25 mouse cellular contexts compared by ENCODE assay signal in the genomic region with DNA sequence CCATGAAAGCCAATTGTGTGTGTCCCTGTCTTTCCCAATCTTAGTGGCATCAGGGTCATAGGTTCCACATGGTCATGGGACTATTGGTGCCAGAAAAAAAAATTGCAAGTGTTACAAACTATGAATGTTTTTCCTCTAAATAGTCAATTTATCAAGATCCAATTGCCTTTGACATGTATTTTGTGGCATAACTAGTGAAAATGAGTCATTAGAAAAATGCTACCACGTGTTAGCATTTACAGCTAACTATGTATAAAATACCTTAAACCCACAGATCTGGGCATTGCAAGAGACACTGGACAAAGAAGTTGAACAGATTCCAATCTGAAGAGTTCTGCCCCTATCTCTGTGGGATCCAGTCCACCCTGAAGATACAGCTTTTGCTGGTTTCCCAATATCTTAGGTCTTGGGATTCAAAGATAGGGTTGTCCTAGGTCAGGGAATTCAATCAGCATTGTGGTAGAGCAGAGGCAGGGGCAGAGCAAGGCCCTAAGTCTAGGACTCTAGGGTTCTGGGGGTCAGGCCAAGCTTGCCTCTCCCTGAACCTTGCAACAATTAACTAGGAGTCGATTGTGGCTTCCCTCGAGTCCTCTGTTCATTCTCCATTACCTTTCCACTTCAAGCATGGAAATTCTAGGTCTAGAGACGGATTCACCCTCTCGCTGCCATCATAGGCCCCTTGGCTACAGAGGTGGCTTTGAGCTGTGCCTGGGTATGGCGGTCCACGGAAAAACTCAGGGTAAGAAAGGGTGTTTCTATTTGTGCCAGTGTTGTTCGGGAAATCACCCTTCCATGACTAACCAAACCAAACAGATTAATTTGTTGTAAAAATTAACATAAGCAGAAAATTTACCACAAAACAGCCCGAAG.
DNase-seq lines count a peak whose midpoint lies in the region; ATAC-seq and TF ChIP-seq lines count a peak whose summit lies in the region.
"Had no signal": no experiment of that assay in that cellular context is flagged by ENCODE, and none has a peak within 500 bp of the region (broad histone marks: within the 10 kb centered on the region; RNA-seq: fewer than 3 reads in every experiment).

No protein-coding gene starts in this region.

- POLR2A ChIA-PET in Patski (lab: Charles Lee), result interaction anchor here (0.6 to 3.4 kb wide), 8 partner anchors 8 to 627 kb away, joined by 3 to 24 read pairs (median 6); a partner anchor contains a TSS

- CTCF ChIA-PET in Patski (lab: Charles Lee), result interaction anchor here (1.0 to 1.6 kb wide), 7 partner anchors 9 to 29 kb away, joined by 3 to 8 read pairs (median 4); no protein-coding TSS in a partner anchor

- DNase-seq in kidney, adult 11 months, result no peak
- peak; percentile 70 for DNase-seq in midbrain, embryonic 11.5 days (ENCODE audit: low spot score, missing footprints)
- no peak for DNase-seq in midbrain, postnatal 0 days (ENCODE audit: low spot score)
- DNase-seq in Patski (ENCODE audit: low read depth, low spot score), result no peak
- DNase-seq in yolk sac, embryonic 10.5 days (ENCODE audit: low spot score), result no peak
- DNase-seq: adrenal gland, adult 8-10 months; cerebellum, adult 18-20 months; liver; lung, postnatal 14 days; right cerebral cortex, postnatal 25 days; thymus, adult 18-20 months; thymus, postnatal 36 days had no signal

- TF ChIP-seq CTCF in midbrain, postnatal 0 days (IDR thresholded peaks at IDR 0.05), result no peak
- TF ChIP-seq CTCF in Patski (IDR thresholded peaks at IDR 0.05), result no peak

- ATAC-seq in kidney, embryonic 14.5 days (ENCODE audit: low FRiP score, low TSS enrichment), result peak; percentile 38; the same call in 1 of the 2 replicates
- no peak for ATAC-seq in midbrain, embryonic 11.5 days (ENCODE audit: low FRiP score)
- ATAC-seq in midbrain, postnatal 0 days (ENCODE audit: low FRiP score), result no peak
- peak; percentile 51 for ATAC-seq in Patski
- ATAC-seq in forebrain, embryonic 13.5 days, result no peak
- ATAC-seq: intestine, postnatal 0 days; midbrain, embryonic 13.5 days had no signal

- no peak overlapping the region for H3K9ac ChIP-seq in kidney, embryonic 14.5 days (ENCODE audit: low read depth, low read length)
- no peak overlapping the region for H3K9ac ChIP-seq in midbrain, embryonic 11.5 days (ENCODE audit: low read length)
- no peak overlapping the region for H3K9ac ChIP-seq in midbrain, postnatal 0 days (replicated peaks; ENCODE audit: low read length, poor library complexity, severe bottlenecking)
- H3K9ac ChIP-seq in forebrain, embryonic 13.5 days, result no peak overlapping the region
- H3K9ac ChIP-seq: embryonic facial prominence, embryonic 12.5 days; forebrain, embryonic 12.5 days; hindbrain, embryonic 12.5 days; liver, embryonic 15.5 days; midbrain, embryonic 13.5 days; neural tube, embryonic 12.5 days had no signal

- no peak overlapping the region for H3K4me2 ChIP-seq in kidney, embryonic 14.5 days (replicated peaks; ENCODE audit: low read depth, low read length)
- H3K4me2 ChIP-seq in midbrain, embryonic 11.5 days, result no peak overlapping the region
- no peak overlapping the region for H3K4me2 ChIP-seq in midbrain, postnatal 0 days (ENCODE audit: low read depth, low read length, poor library complexity, severe bottlenecking)
- no peak overlapping the region for H3K4me2 ChIP-seq in forebrain, embryonic 13.5 days
- H3K4me2 ChIP-seq: embryonic facial prominence, embryonic 12.5 days; forebrain, embryonic 12.5 days; heart, embryonic 11.5 days; hindbrain, embryonic 12.5 days; liver, embryonic 15.5 days; midbrain, embryonic 13.5 days; neural tube, embryonic 12.5 days had no signal

- no peak overlapping the region for H3K4me3 ChIP-seq in kidney, embryonic 14.5 days (ENCODE audit: low read length)
- H3K4me3 ChIP-seq in midbrain, embryonic 11.5 days (ENCODE audit: low read depth, low read length), result no peak overlapping the region
- H3K4me3 ChIP-seq in midbrain, postnatal 0 days (ENCODE audit: low read depth, low read length), result no peak overlapping the region
- H3K4me3 ChIP-seq in forebrain, embryonic 13.5 days, result no peak overlapping the region
- H3K4me3 ChIP-seq: embryonic facial prominence, embryonic 12.5 days; erythroblast, embryonic 14.5 days; forebrain, embryonic 12.5 days; hindbrain, embryonic 12.5 days; layer of hippocampus, adult 2 months; limb, embryonic 10.5 days; liver, embryonic 15.5 days; midbrain, embryonic 13.5 days; neural tube, embryonic 12.5 days had no signal

- peaks cover 28% of the 10 kb centered on the region for H3K4me1 ChIP-seq in kidney, embryonic 14.5 days (ENCODE audit: control insufficient read depth, insufficient read depth, low read length)
- H3K4me1 ChIP-seq in midbrain, embryonic 11.5 days (ENCODE audit: control insufficient read depth, insufficient read depth, low read length), result no peaks in the 10 kb centered on the region
- H3K4me1 ChIP-seq in midbrain, postnatal 0 days (ENCODE audit: insufficient read depth, low read length), result no peaks in the 10 kb centered on the region
- H3K4me1 ChIP-seq in forebrain, embryonic 13.5 days, result no peaks in the 10 kb centered on the region
- H3K4me1 ChIP-seq: forebrain, embryonic 12.5 days; hindbrain, embryonic 12.5 days; liver, embryonic 15.5 days; midbrain, embryonic 13.5 days; neural tube, embryonic 12.5 days had no signal

- peak overlapping the region; percentile 70 for H3K27ac ChIP-seq in kidney, embryonic 14.5 days (ENCODE audit: low read depth, low read length)
- no peak overlapping the region for H3K27ac ChIP-seq in midbrain, embryonic 11.5 days (ENCODE audit: low read depth, low read length)
- H3K27ac ChIP-seq in midbrain, postnatal 0 days (ENCODE audit: low read depth, low read length), result no peak overlapping the region
- no peak overlapping the region for H3K27ac ChIP-seq in forebrain, embryonic 13.5 days
- H3K27ac ChIP-seq: embryonic facial prominence, embryonic 12.5 days; forebrain, embryonic 12.5 days; hindbrain, embryonic 12.5 days; layer of hippocampus, adult 2 months; limb, embryonic 10.5 days; liver, embryonic 15.5 days; midbrain, embryonic 13.5 days; neural tube, embryonic 12.5 days had no signal

- H3K9me3 ChIP-seq in kidney, embryonic 14.5 days (ENCODE audit: control insufficient read depth, low read length), result no peaks in the 10 kb centered on the region
- no peaks in the 10 kb centered on the region for H3K9me3 ChIP-seq in midbrain, embryonic 11.5 days (ENCODE audit: control insufficient read depth, low read length)
- H3K9me3 ChIP-seq in midbrain, postnatal 0 days (ENCODE audit: low read length), result no peaks in the 10 kb centered on the region
- no peaks in the 10 kb centered on the region for H3K9me3 ChIP-seq in forebrain, embryonic 13.5 days (replicated peaks)
- H3K9me3 ChIP-seq: embryonic facial prominence, embryonic 12.5 days; forebrain, embryonic 12.5 days; hindbrain, embryonic 12.5 days; limb, embryonic 10.5 days; liver, embryonic 15.5 days; midbrain, embryonic 13.5 days; neural tube, embryonic 12.5 days had no signal

- in situ Hi-C loops in Patski (cut with MboI; ENCODE audit: low pct_unique_long_range_greater_than_20kb), result no loop called here

- 54% methylated on average over 9 of the region's 9 CpGs for whole genome bisulfite sequencing in kidney, embryonic 14.5 days
- 80% methylated on average over 9 of the region's 9 CpGs for whole genome bisulfite sequencing in midbrain, embryonic 11.5 days
- WGBS in midbrain, postnatal 0 days, result 75% methylated on average over 9 of the region's 9 CpGs
- 88% methylated on average over 9 of the region's 9 CpGs for WGBS in forebrain, embryonic 13.5 days

- H3K36me3 ChIP-seq in kidney, embryonic 14.5 days (ENCODE audit: control insufficient read depth, insufficient read depth, low read length), result no peaks in the 10 kb centered on the region
- H3K36me3 ChIP-seq in midbrain, embryonic 11.5 days (ENCODE audit: control insufficient read depth, insufficient read depth, low read length), result no peaks in the 10 kb centered on the region
- no peaks in the 10 kb centered on the region for H3K36me3 ChIP-seq in midbrain, postnatal 0 days (ENCODE audit: insufficient read depth, low read length)
- H3K36me3 ChIP-seq in forebrain, embryonic 13.5 days (ENCODE audit: poor library complexity, severe bottlenecking), result no peaks in the 10 kb centered on the region
- H3K36me3 ChIP-seq: embryonic facial prominence, embryonic 12.5 days; forebrain, embryonic 12.5 days; hindbrain, embryonic 12.5 days; limb, embryonic 10.5 days; liver, embryonic 15.5 days; midbrain, embryonic 13.5 days; neural tube, embryonic 12.5 days had no signal

- no peaks in the 10 kb centered on the region for H3K27me3 ChIP-seq in kidney, embryonic 14.5 days (ENCODE audit: control insufficient read depth, insufficient read depth, low read length)
- no peaks in the 10 kb centered on the region for H3K27me3 ChIP-seq in midbrain, embryonic 11.5 days (ENCODE audit: control insufficient read depth, insufficient read depth, low read length)
- H3K27me3 ChIP-seq in midbrain, postnatal 0 days (ENCODE audit: insufficient read depth, low read length), result no peaks in the 10 kb centered on the region
- H3K27me3 ChIP-seq in Patski, result no peaks in the 10 kb centered on the region
- H3K27me3 ChIP-seq in forebrain, embryonic 13.5 days, result no peaks in the 10 kb centered on the region
- H3K27me3 ChIP-seq: embryonic facial prominence, embryonic 12.5 days; forebrain, embryonic 12.5 days; hindbrain, embryonic 12.5 days; liver, embryonic 15.5 days; midbrain, embryonic 13.5 days; neural tube, embryonic 12.5 days had no signal

Comparison
In these comparisons a context has a peak if more than half of its experiments do, and no peak if none do; other contexts are left out.
1. ATAC-seq: peak in kidney, embryonic 14.5 days (single experiment) and Patski (single experiment); none in midbrain, embryonic 11.5 days (single experiment), midbrain, postnatal 0 days (single experiment) and forebrain, embryonic 13.5 days (single experiment).